Mouse (Mus musculus) adrenal gland, adult 10 weeks (tissue): Measurements from ENCODE around the gene Dnajc16. TPM values are rescaled to one million over a fixed set of nuclear protein-coding genes. Genes with fewer than 3 reads are reported as not detected.

Source experiments
- polyA plus RNA-seq: library from polyadenylated mRNA; stranded (reverse); fragments of 350-450 nt; fragmentation: Illumina TruSeq; extraction: RNeasy Lipid Tissue Mini Kit (QIAGEN cat#74804); gene quantifications from one replicate; pipeline ENCODE4 v1.2.3, GENCODE M21; 2014; ENCODE audit warnings: low read depth, low replicate concordance

Gene Dnajc16
- polyA plus RNA-seq = 11.1 TPM

DNA sequence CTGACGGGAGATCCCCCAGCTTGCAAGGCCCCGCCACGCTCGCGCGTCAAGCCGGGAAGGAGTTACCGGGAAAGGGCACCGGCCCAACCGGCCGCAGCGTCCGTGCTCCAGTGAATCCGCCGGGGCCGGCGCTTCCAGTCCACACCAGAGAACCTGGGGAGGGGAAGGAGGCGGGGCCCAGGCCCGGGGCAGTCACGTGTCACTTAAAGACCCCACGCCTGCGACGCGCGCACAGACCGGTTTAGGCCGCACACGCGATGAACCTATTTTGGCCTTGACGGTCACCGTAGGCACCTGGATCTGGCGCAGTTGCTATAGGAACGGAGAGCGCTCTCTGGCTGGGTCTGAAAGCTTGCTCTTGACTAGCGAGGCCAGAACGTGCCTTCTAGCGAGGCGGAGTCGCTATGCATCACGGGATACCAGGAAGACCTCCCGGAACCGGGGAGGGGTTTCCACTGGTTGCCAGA is at the start of gene Dnajc16:
Gene Dnajc16, minus strand, starts transcription at position 408 of the 467 bp plus-strand sequence.

DNA sequence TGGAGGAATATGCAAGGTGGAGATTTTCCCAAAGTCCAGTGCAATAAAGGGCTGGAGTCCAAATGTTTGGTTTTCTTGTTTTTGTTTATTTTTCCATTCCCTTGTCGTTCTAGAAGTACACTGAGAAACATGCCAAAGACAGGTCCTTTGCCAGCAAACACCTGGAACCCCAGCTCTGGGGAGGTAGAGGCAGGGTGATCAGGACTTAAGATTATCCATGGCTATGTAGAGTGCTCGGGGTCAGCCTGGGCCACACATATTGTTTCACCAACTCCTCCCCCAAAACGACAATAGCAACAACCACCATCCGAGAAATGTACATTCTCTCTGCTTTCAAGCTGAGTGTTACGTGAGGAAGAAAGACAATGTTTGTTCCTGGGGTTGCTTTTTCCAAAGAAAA is 35.3 kb upstream of the Dnajc16 start, which contains the start of gene Cela2a:
Gene Cela2a, minus strand, starts transcription at position 101 of the 400 bp plus-strand sequence.

GRCm38 (mm10) chr4:141793282-141794151 is 2.8 kb upstream of the Dnajc16 start, which contains the start of gene Casp9:
Gene Casp9 (plus strand): TSS chr4:141793612.

GRCm38 (mm10) chr4:141746578-141747346 is 44.0 kb downstream of the Dnajc16 start, which contains the start of gene Agmat:
Gene Agmat (plus strand): TSS chr4:141746672.

GRCm38 (mm10) chr4:141722731-141723672 is 67.7 kb downstream of the Dnajc16 start, which contains the start of gene Ddi2:
Gene Ddi2 (minus strand): TSS chr4:141723419.

Other genes starting within 250 kb of the Dnajc16 start
- gene Fblim1, start 184.8 kb downstream of the Dnajc16 start, polyA plus RNA-seq = 7.1 TPM
- not detected for gene Tmem82, start 172.3 kb downstream of the Dnajc16 start, polyA plus RNA-seq
- gene Slc25a34, start 167.1 kb downstream of the Dnajc16 start, polyA plus RNA-seq = 0.35 TPM
- gene Plekhm2, start 126.0 kb downstream of the Dnajc16 start, polyA plus RNA-seq = 1.3 TPM
- not detected for gene Rsc1a1, start 105.3 kb downstream of the Dnajc16 start, polyA plus RNA-seq
- 33.9 TPM for gene Ddi2, start 67.5 kb downstream of the Dnajc16 start, polyA plus RNA-seq
- 0.70 TPM for gene Agmat, start 44.3 kb downstream of the Dnajc16 start, polyA plus RNA-seq
- gene Casp9, start 2.7 kb upstream of the Dnajc16 start, polyA plus RNA-seq = 17.0 TPM
- gene Cela2a, start 35.2 kb upstream of the Dnajc16 start, polyA plus RNA-seq = not detected
- not detected for gene Ctrc, start 55.4 kb upstream of the Dnajc16 start, polyA plus RNA-seq
- gene Efhd2, start 84.0 kb upstream of the Dnajc16 start, polyA plus RNA-seq = 2.2 TPM
- 1.3 TPM for gene Fhad1, start 224.2 kb upstream of the Dnajc16 start, polyA plus RNA-seq